Mouse (Mus musculus) spleen, adult 2 months (tissue): ENCODE data around the gene Gtpbp6.

Source experiments
- CTCF ChIP-seq: fragments of 200-500 bp; IDR thresholded peaks from 2 replicates; pipeline ENCODE4 v1.5.1; 2011; ENCODE audit warnings: mild to moderate bottlenecking, inconsistent platforms; ENCODE audit not compliant: insufficient read depth, insufficient read length, insufficient replicate concordance; ENCODE audit errors: extremely low read depth
- POLR2A ChIP-seq: fragments of 200-500 bp; IDR thresholded peaks from 2 replicates; pipeline ENCODE4 v1.6.1; 2011; ENCODE audit warnings: low read depth, low read length, inconsistent platforms

- no peak for TF ChIP-seq CTCF
- TF ChIP-seq POLR2A: no peak
Observed at GRCm38 (mm10) chr5:110102853-110103625, 5.0 kb downstream of the Gtpbp6 start.
